Mouse (Mus musculus) thymus, postnatal 10 days (tissue): Measurements from ENCODE around the gene Rdx.
"Not testable (repeated sequence)": the region's sequence is repeated elsewhere in the genome, so short reads cannot be mapped to it uniquely, and the experiment has no call there.

ENCODE experiments used
- DNase-seq, 2 experiments: peaks; one replicate each; pipeline ENCODE4 v3.0.0; 2021; ENCODE audit warnings: low spot score in 2 of 2

Gene Rdx

DNA sequence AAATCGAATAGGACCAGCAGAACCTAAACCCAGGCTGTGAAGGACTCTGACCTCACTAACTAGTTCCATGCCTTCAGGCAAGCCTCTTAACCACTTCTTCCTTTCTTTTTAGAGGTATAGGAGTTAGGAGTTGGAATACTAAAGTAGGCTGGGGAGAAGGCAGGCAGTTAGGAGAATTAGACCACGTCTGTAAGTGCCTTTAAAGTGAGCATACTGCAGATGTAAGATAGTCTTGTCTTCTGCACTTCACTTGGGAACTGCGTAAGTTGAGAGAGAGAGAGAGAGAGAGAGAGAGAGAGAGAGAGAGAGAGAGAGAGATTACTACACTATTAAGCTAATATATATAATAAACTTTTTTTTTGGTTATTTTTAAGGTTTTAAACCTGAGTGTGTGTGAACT is 8.3 kb downstream of the Rdx start:
- DNase-seq = no peak

DNA sequence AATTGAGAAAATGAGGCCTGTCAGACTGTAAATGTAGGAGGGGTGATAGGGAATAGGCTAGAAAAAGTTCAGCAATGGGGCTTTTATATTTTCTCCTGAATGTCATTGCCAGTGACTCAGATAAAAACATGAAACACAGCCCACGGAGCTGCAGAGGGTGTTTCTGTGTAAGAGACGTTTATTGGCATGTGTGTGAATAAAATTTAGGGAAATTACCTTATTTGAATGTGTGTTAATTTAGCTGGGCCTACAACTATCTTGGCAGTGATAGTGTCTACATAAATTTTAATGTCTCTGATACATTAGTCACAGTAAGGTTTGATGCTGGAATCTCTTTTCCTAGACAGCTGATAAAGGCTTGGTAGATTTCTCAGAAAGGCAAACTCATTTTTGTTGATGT is 12.8 kb downstream of the Rdx start:
- no peak for DNase-seq

DNA sequence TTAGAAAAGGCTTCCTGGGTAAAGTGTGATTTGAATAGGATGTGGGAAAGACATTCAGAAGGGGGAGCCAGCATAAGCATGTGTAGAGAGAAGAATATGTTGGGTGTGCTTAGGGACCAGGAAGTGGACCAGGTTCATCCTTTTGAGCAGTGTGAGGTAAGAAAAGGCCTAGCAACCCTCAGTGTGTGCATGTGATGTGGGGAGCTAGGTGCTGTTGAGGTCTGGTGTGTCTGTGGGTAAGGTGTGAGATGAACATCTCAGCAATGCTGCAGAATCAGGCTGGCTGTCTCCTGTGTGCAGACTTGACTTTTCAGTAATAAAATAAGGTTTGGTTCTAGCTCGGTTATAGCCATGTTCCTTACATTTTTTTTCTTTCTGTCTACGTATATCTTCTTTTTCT is 23.1 kb downstream of the Rdx start:
- no peak for DNase-seq

DNA sequence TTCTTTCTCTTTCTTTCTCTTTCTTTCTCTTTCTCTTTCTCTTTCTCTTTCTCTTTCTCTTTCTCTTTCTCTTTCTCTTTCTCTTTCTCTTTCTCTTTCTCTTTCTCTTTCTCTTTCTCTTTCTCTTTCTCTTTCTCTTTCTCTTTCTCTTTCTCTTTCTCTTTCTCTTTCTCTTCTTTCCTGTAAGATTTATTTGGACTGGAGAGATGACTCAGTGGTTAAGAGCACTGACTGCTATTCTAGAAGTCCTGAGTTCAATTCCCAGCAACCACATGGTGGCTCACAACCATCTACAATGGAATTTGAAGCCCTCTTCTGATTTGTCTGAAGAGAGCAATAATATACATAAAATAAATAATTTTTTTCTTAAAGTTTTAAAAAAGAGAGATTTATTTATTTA is 24.4 kb downstream of the Rdx start:
- DNase-seq = not testable (repeated sequence)

DNA sequence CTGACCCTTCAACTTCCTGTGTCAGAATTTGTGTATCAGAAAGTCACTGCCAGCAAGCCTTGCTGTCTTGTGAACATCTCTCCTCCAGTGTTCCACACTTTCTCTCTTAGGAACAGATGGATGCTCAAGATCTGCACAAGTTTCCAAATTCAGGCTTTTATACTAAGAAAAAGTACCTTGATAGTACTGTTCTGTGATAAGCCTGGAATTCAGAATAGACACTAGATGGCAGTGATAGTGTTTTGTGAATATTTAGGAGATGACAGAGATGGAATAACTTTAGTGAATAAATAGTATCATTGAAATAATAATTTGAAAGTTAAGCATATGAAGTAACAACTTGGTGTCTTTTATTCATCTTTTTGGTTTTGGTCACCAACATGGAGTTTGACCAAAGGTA is 25.2 kb downstream of the Rdx start:
- DNase-seq = no peak

DNA sequence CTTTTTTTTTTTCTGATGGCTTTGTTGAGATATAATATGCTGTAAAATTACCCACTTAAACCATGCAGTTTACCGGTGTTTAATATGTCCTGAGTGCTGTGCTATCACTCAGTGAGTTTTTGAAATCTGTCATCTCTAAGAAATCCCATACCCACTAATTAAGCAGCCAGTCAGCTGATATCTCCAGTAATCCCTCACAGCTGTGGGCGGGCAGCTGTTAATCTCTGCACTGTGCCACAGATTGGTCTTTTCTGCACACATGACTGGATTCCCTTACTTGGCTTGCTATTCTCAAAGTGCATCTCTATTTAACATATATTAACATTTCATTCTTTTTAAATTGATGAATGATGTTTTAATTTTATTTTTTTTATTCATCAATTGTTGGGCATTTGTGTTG is 29.1 kb downstream of the Rdx start:
- DNase-seq = no peak

DNA sequence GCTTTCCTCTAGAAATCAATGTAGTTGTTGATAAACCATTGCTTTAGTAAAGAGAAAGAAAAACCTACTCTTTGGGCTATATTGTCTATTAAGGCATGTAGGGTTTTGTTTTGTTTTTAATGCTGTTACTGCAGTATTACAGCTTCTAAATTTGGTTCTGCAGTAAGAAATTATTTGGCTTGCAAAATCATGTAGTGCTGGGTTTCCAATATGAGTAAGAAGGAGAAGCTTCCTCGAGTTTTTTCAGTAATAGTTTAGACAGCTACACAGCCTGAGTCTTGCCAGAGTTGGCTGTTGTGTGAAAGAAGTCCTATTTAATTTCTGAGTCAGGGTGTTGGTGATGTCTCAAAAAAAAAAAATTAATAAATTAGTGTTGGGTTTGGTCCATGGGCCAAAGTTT is 30.7 kb downstream of the Rdx start:
- DNase-seq = no peak

DNA sequence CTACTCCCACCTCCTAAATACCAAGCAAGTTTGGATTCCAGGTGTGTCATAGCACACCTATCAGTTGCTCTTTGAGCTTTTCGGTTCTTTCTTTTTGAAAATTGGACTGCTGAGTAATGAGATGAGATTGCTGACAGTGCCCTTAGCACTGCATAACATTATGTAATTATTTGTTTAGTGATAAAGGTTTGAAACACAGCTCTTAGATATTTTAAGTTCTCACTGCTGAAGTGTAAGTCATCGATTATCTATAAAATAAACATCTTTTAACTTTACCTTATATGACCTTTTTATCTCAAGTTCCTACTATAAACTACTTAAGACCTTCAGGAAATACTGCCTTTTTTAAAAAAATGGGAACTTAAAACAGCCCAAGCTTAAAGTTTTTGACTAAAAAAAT is 35.0 kb downstream of the Rdx start:
- DNase-seq = no peak

DNA sequence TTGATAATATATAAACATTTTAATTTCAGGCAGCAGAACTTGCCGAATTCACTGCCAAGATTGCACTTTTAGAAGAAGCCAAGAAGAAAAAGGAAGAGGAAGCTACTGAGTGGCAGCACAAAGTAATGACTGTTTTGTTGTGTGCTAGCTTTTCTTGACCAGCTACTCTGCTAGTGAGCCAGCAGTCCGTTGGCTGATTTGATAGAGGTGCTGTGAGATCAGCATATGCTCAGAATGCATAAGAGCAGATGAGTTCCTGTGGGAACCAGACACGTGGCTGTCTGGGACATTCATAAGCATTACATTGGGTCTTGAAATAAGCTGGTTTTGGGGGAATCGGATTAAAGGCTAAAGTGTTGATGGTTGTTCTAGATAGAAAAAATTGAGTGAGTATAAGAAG is 35.4 kb downstream of the Rdx start:
- no peak for DNase-seq

DNA sequence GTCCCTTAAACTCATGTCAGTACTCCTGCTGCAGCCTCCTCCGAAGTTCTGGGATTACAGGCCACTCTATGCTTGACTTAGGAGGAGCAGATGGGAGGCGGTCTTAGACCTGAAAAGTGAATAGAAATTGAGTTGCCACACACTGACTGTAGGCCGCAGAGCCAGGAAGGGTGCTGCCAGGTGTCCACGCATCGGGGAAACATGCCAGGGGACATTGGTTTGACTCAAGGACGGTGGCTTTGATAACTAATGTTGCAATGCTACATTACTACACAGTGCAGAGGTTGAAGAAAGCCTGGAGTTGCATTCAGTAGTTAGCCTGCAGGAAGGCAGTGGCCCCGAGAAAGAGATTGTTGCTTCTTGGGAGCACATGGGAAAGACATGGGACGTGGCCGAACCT is 44.8 kb downstream of the Rdx start:
- DNase-seq = no peak

DNA sequence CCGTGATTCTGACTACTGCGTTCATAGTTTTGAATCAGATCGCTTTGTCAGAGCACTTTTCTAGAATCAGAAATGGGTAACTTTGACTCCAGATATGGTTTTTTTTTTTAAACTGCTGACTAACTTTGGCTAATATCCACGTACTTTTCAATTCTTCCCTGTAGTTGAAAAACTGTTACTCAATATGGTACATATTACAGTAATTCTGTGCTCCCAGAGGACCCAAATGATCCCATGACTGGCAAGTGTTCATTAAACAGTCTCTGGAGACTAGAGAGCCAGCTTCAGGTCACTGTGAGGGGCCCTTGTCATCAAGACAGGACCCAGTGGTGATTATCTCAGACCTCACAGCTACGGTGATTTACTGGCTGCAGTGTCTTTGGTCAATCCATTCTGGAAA is 45.3 kb downstream of the Rdx start:
- DNase-seq = no peak

DNA sequence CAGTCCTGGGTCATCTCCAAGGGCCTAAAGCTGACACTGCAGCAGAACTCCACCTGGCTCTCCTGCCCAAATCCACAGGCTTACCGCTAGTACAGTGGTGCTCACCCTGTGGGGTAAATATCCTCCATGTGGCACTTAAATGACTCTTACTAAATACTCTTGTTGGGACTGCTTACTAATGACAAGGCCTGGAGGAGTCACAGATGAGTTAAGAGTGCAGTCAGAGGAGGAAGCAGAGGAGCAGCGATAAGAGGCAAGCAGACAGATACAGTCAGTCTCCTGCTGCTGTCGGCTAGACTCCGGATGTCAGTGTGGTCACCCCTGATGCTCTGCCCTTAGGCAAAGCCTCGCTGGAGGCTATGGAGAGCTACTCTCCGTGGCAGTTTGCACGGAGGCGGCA is 46.1 kb downstream of the Rdx start:
- no peak for DNase-seq

DNA sequence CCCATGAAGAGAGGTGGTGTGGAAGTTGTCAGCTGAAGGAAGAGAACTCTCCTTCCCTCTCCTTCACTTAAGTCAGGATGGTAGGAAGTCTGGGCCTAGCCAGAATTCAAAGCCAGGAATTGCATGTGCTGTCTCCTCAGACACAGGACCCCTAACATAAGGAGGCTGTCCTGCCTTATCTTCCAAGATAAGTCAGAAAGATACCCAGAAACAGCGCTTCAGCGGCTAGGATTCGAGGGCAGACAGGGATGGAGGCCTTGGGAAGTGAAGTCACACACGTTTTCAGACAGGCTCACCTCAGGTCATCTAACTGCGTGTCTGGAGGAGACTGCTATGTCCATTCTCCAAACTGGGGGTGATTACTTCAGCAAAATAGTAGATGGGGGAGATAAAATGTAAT is 47.0 kb downstream of the Rdx start:
- no peak for DNase-seq

DNA sequence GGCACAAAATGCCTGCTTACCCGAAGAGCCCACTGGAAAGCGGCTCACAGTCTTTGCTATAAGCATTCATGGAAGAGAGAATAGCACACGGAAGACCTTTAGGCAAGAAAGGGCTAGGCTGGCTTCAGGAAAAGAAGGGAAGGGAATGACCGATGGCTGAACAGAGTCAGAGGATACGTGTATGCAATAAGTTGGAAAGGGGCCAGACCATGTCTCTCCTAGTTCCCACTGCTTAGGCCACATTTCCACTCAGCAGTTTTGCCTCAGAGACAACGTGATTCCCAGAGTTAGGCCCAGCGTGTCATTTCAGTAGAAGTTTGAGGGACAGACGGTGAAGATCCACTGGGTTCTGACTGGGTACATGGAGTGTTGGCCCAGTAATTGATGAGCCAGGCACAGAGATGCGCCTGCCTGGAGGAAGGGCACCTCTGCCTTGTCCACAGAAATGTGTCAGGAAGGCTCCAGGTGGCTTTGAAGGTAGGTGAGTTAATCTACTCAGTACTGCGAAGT is 47.6 kb downstream of the Rdx start:
- DNase-seq = no peak

DNA sequence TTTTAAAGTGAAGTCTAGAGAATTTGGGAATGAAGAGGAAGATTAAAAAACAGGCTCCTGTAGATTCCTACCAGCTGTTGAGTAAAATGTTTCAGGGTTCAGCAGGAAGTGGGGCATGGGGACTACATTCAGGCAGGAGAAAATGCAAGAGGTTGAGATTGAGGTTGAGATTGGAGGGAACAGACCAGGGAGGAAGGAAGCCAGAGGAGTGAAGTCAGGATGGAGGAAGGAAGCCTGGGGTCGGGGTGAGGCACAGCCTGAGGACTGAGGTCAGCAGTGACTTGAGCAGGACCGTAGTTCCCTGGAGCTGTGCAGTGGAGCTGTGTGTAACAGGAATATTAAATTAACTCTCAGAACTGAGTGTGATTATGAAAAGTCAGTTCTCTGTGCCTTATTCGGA is 48.7 kb downstream of the Rdx start:
- DNase-seq = no peak

DNA sequence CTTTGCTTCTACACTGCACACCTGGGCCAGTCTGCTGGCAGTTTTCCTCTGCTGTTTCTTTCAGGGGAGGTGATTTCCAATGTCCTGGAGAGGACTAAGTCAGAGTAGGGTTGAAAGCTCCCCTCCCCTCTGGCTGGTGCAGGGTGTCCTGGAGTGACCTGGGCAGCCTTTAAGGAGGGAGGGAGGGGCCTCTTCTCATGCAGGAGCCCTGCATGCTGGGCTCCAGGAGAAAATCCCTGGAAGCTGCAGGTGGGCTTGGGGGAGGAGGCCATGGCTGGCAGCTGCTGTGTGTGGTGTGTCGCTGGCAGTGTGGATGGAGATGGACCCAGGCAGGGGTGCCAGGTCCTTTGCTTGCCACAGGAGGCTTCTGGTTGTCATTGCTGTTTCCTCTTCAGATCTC is 50.4 kb downstream of the Rdx start:
- no peak for DNase-seq

DNA sequence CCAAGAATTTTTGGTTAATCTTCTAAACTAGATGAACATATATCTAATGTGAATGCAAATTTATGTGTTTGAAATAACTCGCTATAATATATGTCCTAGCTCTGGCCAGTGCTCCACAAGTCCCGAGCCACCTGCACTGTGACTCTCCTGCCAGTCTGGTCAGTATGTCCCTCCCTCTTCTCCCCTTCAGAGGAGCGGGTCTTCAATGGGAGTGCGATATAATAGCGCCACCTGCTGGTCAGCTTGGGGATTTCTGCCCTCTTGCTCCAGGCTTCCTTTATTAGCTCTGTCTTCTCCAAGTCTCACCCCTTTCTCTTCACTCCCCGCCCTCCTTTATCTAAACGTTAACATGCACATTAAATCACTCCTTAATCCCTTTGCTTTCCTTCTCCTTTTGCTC is 51.6 kb downstream of the Rdx start:
- peak; percentile 54 to 79 for DNase-seq

DNA sequence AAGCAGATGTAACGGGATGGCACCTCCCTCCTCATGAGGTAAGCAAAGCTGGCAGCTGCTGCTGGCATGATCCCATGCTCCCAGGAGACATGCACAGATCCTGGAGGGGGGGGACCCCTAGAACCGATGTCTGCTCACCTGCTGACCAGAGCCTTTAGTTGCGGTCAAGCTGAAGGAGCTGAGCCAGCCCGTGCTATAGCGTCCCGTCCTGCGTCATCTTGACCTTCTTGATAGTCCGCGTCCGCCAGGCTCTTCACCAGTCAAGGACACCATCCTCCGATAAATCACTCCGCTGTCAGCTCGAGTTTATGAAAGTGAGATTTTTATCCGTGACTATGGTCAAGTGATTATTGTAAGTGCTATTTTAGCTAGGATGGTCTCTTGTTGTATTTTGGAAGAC is 53.5 kb downstream of the Rdx start:
- no peak for DNase-seq

DNA sequence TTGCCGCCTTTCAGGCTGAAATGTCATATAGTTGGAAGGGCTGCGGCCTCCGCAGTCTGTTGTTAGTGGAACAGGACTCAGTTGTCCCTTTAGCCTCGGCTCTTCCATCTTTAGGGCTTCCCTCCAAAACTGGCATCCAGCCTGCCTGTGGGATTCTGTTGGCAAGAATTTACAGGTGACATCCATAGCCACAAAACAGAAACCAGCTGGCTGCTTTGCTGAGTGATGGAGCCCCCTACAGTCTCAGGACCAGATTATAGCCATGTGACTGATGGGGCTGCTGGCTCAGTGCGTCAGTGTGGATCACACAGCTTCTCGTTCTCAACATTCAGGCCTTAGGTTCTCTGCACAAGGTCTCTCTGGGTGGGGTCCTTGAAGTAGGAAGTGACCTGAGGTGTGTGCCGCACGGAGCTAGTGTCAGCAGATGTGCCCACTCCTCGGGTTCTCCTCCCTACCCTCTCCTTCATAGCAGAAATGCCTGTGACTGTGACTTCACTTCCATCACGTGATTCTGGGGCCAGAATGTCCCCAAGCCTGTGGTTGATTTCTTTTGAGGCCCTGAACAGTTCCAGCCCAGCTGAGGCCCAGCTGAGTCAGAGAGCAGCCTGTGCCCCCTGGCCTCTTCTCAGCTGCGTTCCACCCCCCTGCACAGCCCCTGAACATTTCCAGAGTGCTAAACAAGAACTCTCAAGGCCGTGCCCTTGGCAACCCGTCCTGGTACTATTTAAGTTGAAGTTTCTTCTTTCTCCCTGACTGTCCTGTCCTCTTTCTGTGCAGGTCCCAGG is 55.3 kb downstream of the Rdx start:
- no peak for DNase-seq

DNA sequence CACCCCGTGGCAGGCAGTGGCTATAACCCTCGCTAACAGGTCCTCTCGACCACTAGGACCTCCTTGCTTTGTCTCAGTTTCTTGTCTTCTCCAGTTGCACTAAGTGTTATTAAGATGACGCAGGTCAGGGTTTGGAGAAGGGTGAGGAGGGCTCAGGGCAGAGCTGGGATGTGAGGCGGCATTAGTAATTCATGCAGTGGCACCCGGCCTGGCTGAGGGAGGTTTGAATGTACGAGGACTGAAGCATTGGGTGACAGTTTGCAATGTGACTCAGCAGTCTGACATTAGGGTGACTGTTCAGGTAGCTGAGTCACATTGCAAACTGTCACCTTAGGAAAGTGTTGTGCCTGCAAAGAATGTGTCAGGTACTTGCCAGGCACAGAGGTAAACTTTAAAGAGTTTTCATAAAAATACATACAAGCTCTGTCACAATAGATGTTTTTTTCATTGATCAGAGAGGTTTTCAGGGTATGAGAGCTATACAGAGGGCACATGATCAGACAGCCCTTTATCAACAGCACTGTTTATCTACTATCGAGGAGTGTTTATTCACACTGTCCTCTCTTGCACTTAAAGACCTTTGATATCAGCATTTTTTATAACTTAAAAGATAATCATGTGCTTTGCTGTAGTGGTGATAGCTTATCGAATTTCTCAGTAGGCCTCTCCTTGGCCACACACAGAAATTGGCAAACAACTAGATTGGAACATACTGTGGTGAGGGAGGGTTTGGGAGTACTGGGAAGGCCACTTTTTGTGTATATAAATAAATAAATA is 56.7 kb downstream of the Rdx start:
- DNase-seq = no peak

DNA sequence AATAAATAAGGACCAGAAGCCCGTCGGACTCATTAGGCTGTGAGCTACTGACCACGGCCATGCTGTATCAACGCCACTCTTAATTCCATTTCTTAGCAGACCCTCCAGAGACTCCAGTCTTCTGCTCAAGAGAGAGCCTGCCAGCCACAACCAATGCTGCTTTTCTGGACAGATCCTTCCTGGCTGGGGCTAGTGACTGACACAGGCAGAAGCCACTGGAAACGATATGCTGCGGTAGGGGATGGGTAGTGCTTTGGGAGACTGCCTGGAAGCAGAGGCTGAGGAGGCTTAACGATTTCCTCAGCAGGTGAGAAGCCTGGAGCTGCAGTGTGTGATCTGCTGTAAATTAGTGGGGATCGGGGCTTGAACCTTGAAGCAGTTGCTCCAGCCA is 57.2 kb downstream of the Rdx start:
- no peak for DNase-seq

DNA sequence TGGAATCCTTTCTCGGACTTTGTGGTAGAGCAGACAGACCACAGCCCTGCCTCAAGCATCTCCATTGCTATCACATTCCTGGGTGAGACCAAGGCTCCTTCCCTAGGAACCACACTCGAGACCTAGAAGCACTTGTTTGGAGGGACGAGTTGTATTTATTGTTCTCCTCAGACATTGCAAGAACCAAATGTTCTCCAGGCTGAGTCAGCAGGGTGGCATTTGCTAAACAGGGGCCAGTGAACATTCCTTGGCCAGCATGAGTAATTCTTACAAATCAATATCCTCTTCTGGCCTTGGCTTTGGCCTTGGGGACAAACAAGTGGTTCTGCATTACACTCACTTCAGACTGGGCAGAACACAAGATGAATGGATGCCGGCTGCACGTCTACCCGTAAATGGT is 58.5 kb downstream of the Rdx start:
- DNase-seq = no peak

DNA sequence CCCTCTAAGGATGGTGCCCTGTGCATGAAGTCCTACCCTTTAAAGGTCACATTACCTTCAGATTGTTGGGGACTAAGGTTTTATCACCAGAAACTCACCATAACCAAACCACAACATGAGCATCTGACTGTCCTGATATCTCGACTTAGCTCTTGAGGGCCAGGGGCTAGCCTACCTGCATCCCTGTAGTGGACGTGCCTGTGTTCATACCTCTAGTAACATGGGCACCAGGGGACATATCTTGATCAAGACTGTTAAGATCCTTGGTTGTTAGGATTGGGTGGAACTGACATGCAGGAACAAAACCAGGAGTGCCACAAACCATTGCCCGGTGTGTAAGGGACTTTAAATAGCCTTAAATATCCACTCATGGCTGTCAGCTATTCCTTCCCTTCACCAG is 60.2 kb downstream of the Rdx start:
- DNase-seq = no peak
